Mouse (Mus musculus) kidney, embryonic 16.5 days (tissue): ENCODE results near the gene Frmd6. TPM values are rescaled to one million over a fixed set of nuclear protein-coding genes. Genes with fewer than 3 reads are reported as not detected.

Source experiments
- ATAC-seq: fragments of 200-750 bp; cut with Nextera tagmentation; 2 replicates; pipeline ENCODE4 v1.8.0; 2017; ENCODE audit warnings: moderate TSS enrichment; ENCODE audit not compliant: low FRiP score, low TSS enrichment
- H3K27ac ChIP-seq: fragments of 300-500 bp; sonication (generic); 2 replicates; pipeline ENCODE4 v1.5.1; 2014; ENCODE audit warnings: low read length
- H3K27me3 ChIP-seq: fragments of 300-500 bp; sonication (generic); 2 replicates; pipeline ENCODE4 v1.6.1; 2014; ENCODE audit warnings: low read length, control low read depth, mixed read lengths; ENCODE audit not compliant: insufficient read depth
- H3K36me3 ChIP-seq: fragments of 300-500 bp; sonication (generic); 2 replicates; pipeline ENCODE4 v1.6.1; 2014; ENCODE audit warnings: low read length, control low read depth, mixed read lengths; ENCODE audit not compliant: insufficient read depth
- H3K4me1 ChIP-seq: fragments of 300-500 bp; sonication (generic); 2 replicates; pipeline ENCODE4 v1.6.1; 2014; ENCODE audit warnings: low read length, control low read depth, mixed read lengths; ENCODE audit not compliant: insufficient read depth
- H3K4me2 ChIP-seq: fragments of 300-500 bp; sonication (generic); replicated peaks from 2 replicates; pipeline ENCODE4 v1.6.1; 2014; ENCODE audit warnings: low read depth, low read length
- H3K4me3 ChIP-seq: fragments of 300-500 bp; sonication (generic); 2 replicates; pipeline ENCODE4 v1.5.1; 2014; ENCODE audit warnings: mild to moderate bottlenecking, low read length
- H3K9ac ChIP-seq: fragments of 300-500 bp; sonication (generic); replicated peaks from 2 replicates; pipeline ENCODE4 v1.6.1; 2014; ENCODE audit warnings: low read length
- H3K9me3 ChIP-seq: fragments of 300-500 bp; sonication (generic); 2 replicates; pipeline ENCODE4 v1.6.1; 2016; ENCODE audit warnings: low read length, control low read depth
- WGBS: fragments of 180-500 bp; shearing (Covaris S2); extraction: QIAGEN DNeasy Blood & Tissue Kit; methylation state at CpG from one replicate; pipeline ENCODE4 v1.1.7; 2014; 5-methylcytosine and 5-hydroxymethylcytosine counted together
- polyA plus RNA-seq: library from polyadenylated mRNA; unstranded; fragments of >200 nt; fragmentation: Nextera tagmentation; extraction: Ambion mirVana; gene quantifications from 2 replicates; pipeline ENCODE4 v1.2.1, GENCODE M21; 2015

Frmd6 gene
- polyA plus RNA-seq, 1 experiment from 2014 or later = 22.7 TPM

- 93% methylated on average over 7 of the region's 7 CpGs for WGBS
- no peaks in the 10 kb centered on the region for H3K9me3 ChIP-seq
- no peak for ATAC-seq
- H3K4me1 ChIP-seq = 0 out of 2 replicates have a peak, but pooled peaks cover 4% of the 10 kb centered on the region
- no peak overlapping the region for H3K4me3 ChIP-seq
- no peak overlapping the region for H3K4me2 ChIP-seq
- no peak overlapping the region for H3K27ac ChIP-seq
- H3K36me3 ChIP-seq = peaks cover 16% of the 10 kb centered on the region; the same call in 1 of the 2 replicates
- H3K9ac ChIP-seq = no peak overlapping the region
- H3K27me3 ChIP-seq = no peaks in the 10 kb centered on the region
These were observed 58.8 kb downstream of the Frmd6 start for GRCm38 (mm10) chr12:70884113-70884512.

DNA sequence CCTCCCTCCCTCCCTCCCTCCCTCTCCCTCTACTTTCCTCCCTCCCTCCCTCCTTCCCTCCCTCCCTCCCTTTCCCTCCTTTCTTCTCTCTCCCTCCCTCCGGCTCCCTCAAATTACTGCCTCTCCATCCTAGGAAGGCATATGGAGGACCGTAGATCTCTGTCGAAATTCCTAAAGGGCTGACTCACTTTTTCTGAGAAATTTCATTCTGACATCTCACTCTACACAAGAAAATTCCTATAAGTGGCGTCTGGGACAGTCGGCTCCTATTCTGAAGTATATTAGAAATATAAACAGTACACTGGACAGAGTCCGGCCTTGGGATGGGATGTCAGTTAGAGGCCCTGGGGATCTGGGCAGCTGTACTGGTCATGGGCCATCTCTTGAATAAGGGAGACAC, 59.7 kb downstream of the Frmd6 start:
- Histone ChIP-seq H3K4me3 (no peak overlapping the region), H3K36me3 (peaks cover 13% of the 10 kb centered on the region; the same call in 1 of the 2 replicates), H3K4me2 (no peak overlapping the region), H3K4me1 (0 out of 2 replicates have a peak, but pooled peaks cover 4% of the 10 kb centered on the region), H3K27ac (no peak overlapping the region), H3K9me3 (no peaks in the 10 kb centered on the region), H3K27me3 (no peaks in the 10 kb centered on the region), H3K9ac (no peak overlapping the region)
- WGBS = 73% methylated on average over 6 of the region's 6 CpGs
- ATAC-seq = no peak

- peaks cover 17% of the 10 kb centered on the region for H3K36me3 ChIP-seq
- ATAC-seq = no peak
- H3K9ac ChIP-seq = no peak overlapping the region
- 0 out of 2 replicates have a peak, but pooled peaks cover 4% of the 10 kb centered on the region for H3K4me1 ChIP-seq
- no peaks in the 10 kb centered on the region for H3K27me3 ChIP-seq
- 79% methylated on average over 10 of the region's 10 CpGs for WGBS
- H3K27ac ChIP-seq = no peak overlapping the region
- no peaks in the 10 kb centered on the region for H3K9me3 ChIP-seq
- no peak overlapping the region for H3K4me2 ChIP-seq
- H3K4me3 ChIP-seq = no peak overlapping the region
These were observed 60.3 kb downstream of the Frmd6 start for GRCm38 (mm10) chr12:70885576-70885975.

- H3K27ac ChIP-seq = no peak overlapping the region
- no peak for ATAC-seq
- no peaks in the 10 kb centered on the region for H3K4me1 ChIP-seq
- H3K4me2 ChIP-seq = no peak overlapping the region
- H3K4me3 ChIP-seq = no peak overlapping the region
- WGBS = 84% methylated on average over 5 of the region's 5 CpGs
- H3K9ac ChIP-seq = no peak overlapping the region
- H3K36me3 ChIP-seq = peaks cover 13% of the 10 kb centered on the region
- no peaks in the 10 kb centered on the region for H3K27me3 ChIP-seq
- no peaks in the 10 kb centered on the region for H3K9me3 ChIP-seq
These were observed 65.1 kb downstream of the Frmd6 start for GRCm38 (mm10) chr12:70890405-70890804.

GRCm38 (mm10) chr12:70890874-70891470, 65.7 kb downstream of the Frmd6 start:
- Histone ChIP-seq H3K9ac (no peak overlapping the region), H3K4me2 (no peak overlapping the region), H3K9me3 (no peaks in the 10 kb centered on the region), H3K4me1 (no peaks in the 10 kb centered on the region), H3K4me3 (no peak overlapping the region), H3K27ac (no peak overlapping the region), H3K27me3 (no peaks in the 10 kb centered on the region), H3K36me3 (peaks cover 13% of the 10 kb centered on the region)
- ATAC-seq = no peak
- WGBS = 95% methylated on average over 8 of the region's 8 CpGs

GRCm38 (mm10) chr12:70895275-70895674, 70.0 kb downstream of the Frmd6 start:
- ATAC-seq = no peak
- Histone ChIP-seq H3K4me3 (no peak overlapping the region), H3K36me3 (peaks cover 19% of the 10 kb centered on the region), H3K27ac (no peak overlapping the region), H3K9me3 (no peaks in the 10 kb centered on the region), H3K4me2 (no peak overlapping the region), H3K27me3 (no peaks in the 10 kb centered on the region), H3K9ac (no peak overlapping the region), H3K4me1 (no peaks in the 10 kb centered on the region)
- WGBS = 75% methylated on average over 7 of the region's 7 CpGs

DNA sequence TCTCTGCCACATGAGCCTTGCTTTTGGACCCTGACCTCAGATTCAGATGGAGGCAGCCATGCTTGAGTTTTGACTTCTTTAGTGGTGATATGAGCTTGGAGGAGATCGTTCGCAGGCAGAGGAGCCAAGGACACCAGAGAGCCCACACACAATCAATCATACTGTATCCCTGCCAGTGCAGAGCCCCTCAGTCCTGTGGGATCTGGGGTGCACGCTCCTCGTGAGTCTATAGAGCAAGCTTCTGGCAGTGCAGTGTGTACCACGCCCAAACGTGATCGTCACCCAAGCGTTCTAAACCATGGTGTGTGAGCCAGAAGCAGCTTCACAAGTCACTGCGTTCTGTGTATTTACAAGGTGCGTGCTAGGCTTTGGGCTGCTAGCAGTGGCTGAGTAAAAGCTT, 70.8 kb downstream of the Frmd6 start:
- no peaks in the 10 kb centered on the region for H3K27me3 ChIP-seq
- H3K9me3 ChIP-seq = no peaks in the 10 kb centered on the region
- H3K9ac ChIP-seq = no peak overlapping the region
- H3K4me2 ChIP-seq = no peak overlapping the region
- H3K4me3 ChIP-seq = no peak overlapping the region
- H3K27ac ChIP-seq = no peak overlapping the region
- 71% methylated on average over 10 of the region's 10 CpGs for WGBS
- peaks cover 13% of the 10 kb centered on the region for H3K36me3 ChIP-seq
- H3K4me1 ChIP-seq = no peaks in the 10 kb centered on the region
- no peak for ATAC-seq

DNA sequence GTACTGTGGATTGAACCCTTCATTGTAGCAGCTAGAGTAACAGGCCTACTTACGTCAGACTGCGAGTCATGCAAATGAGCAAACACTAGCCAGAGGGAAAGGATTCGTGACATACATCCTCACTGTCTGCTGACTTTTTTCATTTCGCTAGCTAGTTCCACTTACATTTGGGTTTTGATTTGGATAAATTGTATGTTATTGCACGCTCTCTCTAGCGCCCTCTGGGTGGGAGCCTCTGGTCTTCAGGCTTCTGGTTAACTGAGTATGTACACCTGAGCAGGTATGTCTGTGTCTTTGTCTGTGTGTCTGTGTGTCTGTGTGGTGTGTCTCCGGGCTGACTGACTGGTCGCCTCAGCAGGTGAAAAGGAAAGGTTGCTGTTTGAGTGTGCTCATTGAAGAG, 72.1 kb downstream of the Frmd6 start:
- Histone ChIP-seq H3K4me2 (no peak overlapping the region), H3K36me3 (peaks cover 8% of the 10 kb centered on the region; the same call in 1 of the 2 replicates), H3K27me3 (no peaks in the 10 kb centered on the region), H3K27ac (no peak overlapping the region), H3K4me1 (no peaks in the 10 kb centered on the region), H3K9ac (no peak overlapping the region), H3K4me3 (no peak overlapping the region), H3K9me3 (no peaks in the 10 kb centered on the region)
- WGBS = 83% methylated on average over 8 of the region's 8 CpGs
- no peak for ATAC-seq

DNA sequence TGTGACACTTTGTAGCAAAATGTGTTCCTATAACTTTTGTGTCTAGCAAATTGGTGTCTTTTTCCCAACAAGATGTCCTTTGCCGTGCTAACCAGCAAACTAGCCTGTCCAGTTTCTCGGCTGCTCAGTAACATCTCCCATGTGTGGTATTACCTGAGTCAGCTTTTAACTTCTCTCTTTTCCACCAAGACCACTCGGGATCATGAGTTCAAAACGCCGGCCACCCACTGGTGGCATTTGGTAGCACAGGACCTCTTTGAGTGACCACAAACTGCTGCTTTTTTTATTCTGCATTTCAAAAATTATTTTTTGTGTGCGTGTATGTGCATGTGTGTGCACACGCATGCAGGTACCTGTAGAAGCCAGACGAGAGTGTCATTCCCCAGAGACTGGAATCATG, 73.1 kb downstream of the Frmd6 start:
- no peaks in the 10 kb centered on the region for H3K4me1 ChIP-seq
- ATAC-seq = no peak
- H3K36me3 ChIP-seq = peaks cover 8% of the 10 kb centered on the region; the same call in 1 of the 2 replicates
- no peak overlapping the region for H3K27ac ChIP-seq
- H3K4me3 ChIP-seq = no peak overlapping the region
- 87% methylated on average over 8 of the region's 8 CpGs for WGBS
- H3K9me3 ChIP-seq = no peaks in the 10 kb centered on the region
- no peak overlapping the region for H3K4me2 ChIP-seq
- H3K9ac ChIP-seq = no peak overlapping the region
- H3K27me3 ChIP-seq = no peaks in the 10 kb centered on the region

DNA sequence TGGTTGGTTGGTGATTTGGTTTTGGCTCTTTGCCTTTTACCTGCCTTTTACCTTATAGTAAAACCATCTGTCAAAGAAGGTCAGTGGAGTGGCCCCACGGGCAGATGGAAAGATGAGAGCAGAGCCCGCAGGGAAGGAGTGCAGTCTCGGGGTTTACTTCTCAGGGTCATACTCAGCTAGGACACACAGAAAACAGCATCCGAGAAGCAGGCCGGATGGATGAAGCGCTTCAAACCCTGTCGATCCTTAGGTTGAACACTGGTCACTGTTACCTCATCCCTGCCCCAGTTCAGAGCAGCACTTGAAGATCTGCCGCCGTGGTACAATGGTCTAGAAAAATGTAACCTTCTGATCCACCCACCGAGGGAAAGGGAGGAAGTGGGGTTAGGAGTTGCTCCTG, 79.2 kb downstream of the Frmd6 start:
- no peak for ATAC-seq
- 83% methylated on average over 10 of the region's 10 CpGs for WGBS

More for the DNA sequence above, 79.2 kb downstream of the Frmd6 start:
- 0 out of 2 replicates have a peak, but pooled peaks cover 2% of the 10 kb centered on the region for H3K36me3 ChIP-seq
- H3K9ac ChIP-seq = no peak overlapping the region
- H3K27me3 ChIP-seq = 0 out of 2 replicates have a peak, but pooled peaks cover 3% of the 10 kb centered on the region
- no peak overlapping the region for H3K27ac ChIP-seq
- no peaks in the 10 kb centered on the region for H3K4me1 ChIP-seq
- no peak overlapping the region for H3K4me3 ChIP-seq
- no peak overlapping the region for H3K4me2 ChIP-seq
- H3K9me3 ChIP-seq = no peaks in the 10 kb centered on the region
